Mouse (Mus musculus): ENCODE measurements around the gene Arhgap20. TPM values are rescaled to one million over a fixed set of nuclear protein-coding genes. Genes with fewer than 3 reads are reported as not detected.
A peak's percentile ranks its signal among the peaks of the same experiment; 100 is the strongest.

The Arhgap20 gene
- total and polyA plus RNA-seq, 3 experiments, result 3.5 to 29.6 (median 18.1) TPM

DNA sequence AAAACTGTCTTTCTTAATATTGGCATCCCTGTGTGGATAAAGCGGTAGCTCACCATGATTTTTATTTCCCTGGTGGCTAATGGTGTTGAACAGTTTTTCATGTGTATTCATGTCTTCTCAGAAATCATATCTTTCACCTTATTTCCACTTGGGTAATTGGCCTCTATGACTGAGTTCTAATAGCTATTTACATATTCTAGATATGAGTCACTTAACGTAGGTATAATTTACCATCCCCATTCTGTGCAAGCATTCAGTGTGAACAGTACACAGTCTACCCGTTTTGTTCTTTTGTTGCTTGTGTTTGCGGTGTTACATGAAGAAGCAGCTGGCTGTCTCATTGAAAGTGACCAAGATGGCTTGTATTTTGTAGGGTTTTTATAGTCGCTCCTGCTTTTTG is 14.1 kb downstream of the Arhgap20 start:
- Histone ChIP-seq H3K27ac (no peak overlapping the region), H3K36me3 (ENCODE audit: control insufficient read depth, insufficient read depth, low read length) (peaks cover 5% of the 10 kb centered on the region; the same call in 1 of the 2 replicates), H3K79me2 (replicated peaks; ENCODE audit: control insufficient read depth, insufficient read depth, low read length) (0 out of 2 replicates have a peak, but pooled peaks cover 2% of the 10 kb centered on the region), H3K4me3 (no peak overlapping the region), H3K27me3 (ENCODE audit: control insufficient read depth, insufficient read depth, low read length) (no peaks in the 10 kb centered on the region), H3K9ac (ENCODE audit: low read depth, low read length) (no peak overlapping the region), H3K4me1 (ENCODE audit: control insufficient read depth, insufficient read depth, low read length) (peaks cover 3% of the 10 kb centered on the region; the same call in 1 of the 2 replicates)
- TF ChIP-seq CTCF (IDR thresholded peaks at IDR 0.05), result no peak
- no peak for TF ChIP-seq EP300 (IDR thresholded peaks at IDR 0.05; ENCODE audit: insufficient read depth, low read depth, low read length)
- TF ChIP-seq POLR2A (IDR thresholded peaks at IDR 0.05; ENCODE audit: insufficient read depth, low read depth, low read length), result no peak
- intact Hi-C loops (cut with DNase I), result loop anchor here (5.0 kb wide), 1 partner anchor 128 kb away; no protein-coding TSS in a partner anchor
- no peak for DNase-seq
- 86% methylated on average over 5 of the region's 5 CpGs for WGBS

- Histone ChIP-seq H3K79me2 (replicated peaks; ENCODE audit: control insufficient read depth, insufficient read depth, low read length) (peaks cover 3% of the 10 kb centered on the region), H3K27ac (no peak overlapping the region), H3K27me3 (ENCODE audit: control insufficient read depth, insufficient read depth, low read length) (no peaks in the 10 kb centered on the region), H3K4me1 (ENCODE audit: control insufficient read depth, insufficient read depth, low read length) (peaks cover 2% of the 10 kb centered on the region; the same call in 1 of the 2 replicates), H3K36me3 (ENCODE audit: control insufficient read depth, insufficient read depth, low read length) (no peaks in the 10 kb centered on the region; the same call in 1 of the 2 replicates), H3K4me3 (no peak overlapping the region), H3K9ac (ENCODE audit: low read depth, low read length) (no peak overlapping the region)
- intact Hi-C loops (cut with DNase I), result no loop called here
- DNase-seq, result no peak
- WGBS, result 84% methylated on average over 7 of the region's 7 CpGs
- TF ChIP-seq POLR2A (IDR thresholded peaks at IDR 0.05; ENCODE audit: insufficient read depth, low read depth, low read length) (no peak), CTCF (IDR thresholded peaks at IDR 0.05) (no peak), EP300 (IDR thresholded peaks at IDR 0.05; ENCODE audit: insufficient read depth, low read depth, low read length) (no peak)
Measured at GRCm38 (mm10) chr9:51781092-51781491, 16.0 kb downstream of the Arhgap20 start.

DNA sequence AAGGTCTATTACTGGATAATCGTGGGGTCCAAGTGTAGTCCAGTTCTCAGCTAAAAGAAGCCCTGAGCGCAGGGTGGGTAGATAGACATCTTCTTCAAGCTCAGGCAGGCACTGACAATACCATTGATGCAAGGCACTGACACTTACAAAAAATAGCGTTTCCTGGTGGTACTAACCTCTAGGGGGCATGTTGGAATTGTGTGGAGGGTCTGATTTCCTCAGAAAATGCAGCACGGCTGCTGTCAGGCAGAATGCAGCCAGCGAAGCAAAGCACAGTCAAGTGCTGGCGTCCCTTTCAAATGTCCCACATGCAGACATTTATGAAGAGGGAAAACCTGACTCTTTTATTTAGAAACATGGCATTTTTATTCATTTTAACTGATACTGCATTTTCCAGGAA is 22.2 kb downstream of the Arhgap20 start:
- DNase-seq, result no peak
- H3K79me2 ChIP-seq (replicated peaks; ENCODE audit: control insufficient read depth, insufficient read depth, low read length), result peaks cover 1% of the 10 kb centered on the region
- H3K36me3 ChIP-seq (ENCODE audit: control insufficient read depth, insufficient read depth, low read length), result peaks cover 3% of the 10 kb centered on the region
- intact Hi-C loops (cut with DNase I), result no loop called here
- WGBS, result 41% methylated on average over 6 of the region's 6 CpGs
- H3K4me3 ChIP-seq, result no peak overlapping the region
- TF ChIP-seq CTCF (IDR thresholded peaks at IDR 0.05) (peak; percentile 7; the same call in 1 of the 2 replicates), EP300 (IDR thresholded peaks at IDR 0.05; ENCODE audit: insufficient read depth, low read depth, low read length) (no peak)
- no peaks in the 10 kb centered on the region for H3K4me1 ChIP-seq (ENCODE audit: control insufficient read depth, insufficient read depth, low read length)
- H3K9ac ChIP-seq (ENCODE audit: low read depth, low read length), result no peak overlapping the region
- H3K27me3 ChIP-seq (ENCODE audit: control insufficient read depth, insufficient read depth, low read length), result no peaks in the 10 kb centered on the region
- H3K27ac ChIP-seq, result no peak overlapping the region

DNA sequence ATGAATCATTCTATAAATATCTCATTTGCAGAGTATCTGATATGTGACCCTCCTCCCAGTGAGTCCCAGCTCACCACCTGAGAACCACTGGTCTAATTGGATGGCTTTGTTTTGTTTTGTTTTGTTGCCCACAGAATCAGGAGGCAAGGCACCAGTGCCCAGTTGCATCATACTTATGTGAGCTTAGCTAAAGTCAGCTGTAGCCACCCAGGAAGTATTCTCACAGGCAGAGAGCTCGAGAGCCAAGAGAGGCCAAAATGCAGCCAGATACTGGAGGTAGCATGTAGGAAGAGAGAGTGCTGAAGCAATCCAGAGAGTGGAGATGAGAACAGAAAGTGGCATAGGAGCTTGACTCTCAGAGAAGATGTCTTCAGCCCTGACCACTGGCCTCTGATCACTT is 23.3 kb downstream of the Arhgap20 start:
- peak overlapping the region; percentile 17; the same call in 1 of the 2 replicates for H3K27ac ChIP-seq
- no peaks in the 10 kb centered on the region for H3K27me3 ChIP-seq (ENCODE audit: control insufficient read depth, insufficient read depth, low read length)
- peaks cover 1% of the 10 kb centered on the region for H3K79me2 ChIP-seq (replicated peaks; ENCODE audit: control insufficient read depth, insufficient read depth, low read length)
- no peaks in the 10 kb centered on the region for H3K4me1 ChIP-seq (ENCODE audit: control insufficient read depth, insufficient read depth, low read length)
- WGBS, result 42% methylated on average over 1 of the region's 1 CpGs
- intact Hi-C loops (cut with DNase I), result no loop called here
- no peak overlapping the region for H3K4me3 ChIP-seq
- no peak overlapping the region for H3K9ac ChIP-seq (ENCODE audit: low read depth, low read length)
- peaks cover 3% of the 10 kb centered on the region for H3K36me3 ChIP-seq (ENCODE audit: control insufficient read depth, insufficient read depth, low read length)
- no peak for TF ChIP-seq CTCF (IDR thresholded peaks at IDR 0.05)
- DNase-seq, result no peak

GRCm38 (mm10) chr9:51795206-51795605 is 30.1 kb downstream of the Arhgap20 start:
- intact Hi-C loops (cut with DNase I), result no loop called here
- Histone ChIP-seq H3K79me2 (replicated peaks; ENCODE audit: control insufficient read depth, insufficient read depth, low read length) (no peaks in the 10 kb centered on the region), H3K36me3 (ENCODE audit: control insufficient read depth, insufficient read depth, low read length) (no peaks in the 10 kb centered on the region), H3K9ac (ENCODE audit: low read depth, low read length) (no peak overlapping the region), H3K4me3 (no peak overlapping the region), H3K27me3 (ENCODE audit: control insufficient read depth, insufficient read depth, low read length) (no peaks in the 10 kb centered on the region), H3K4me1 (ENCODE audit: control insufficient read depth, insufficient read depth, low read length) (peaks cover 3% of the 10 kb centered on the region), H3K27ac (no peak overlapping the region)
- WGBS, result 27% methylated on average over 6 of the region's 6 CpGs
- peak; percentile 51 to 61 for DNase-seq
- no peak for TF ChIP-seq CTCF (IDR thresholded peaks at IDR 0.05)
- TF ChIP-seq EP300 (IDR thresholded peaks at IDR 0.05; ENCODE audit: insufficient read depth, low read depth, low read length), result 0 out of 2 replicates have a peak, but pooled peaks have one; percentile 17

DNA sequence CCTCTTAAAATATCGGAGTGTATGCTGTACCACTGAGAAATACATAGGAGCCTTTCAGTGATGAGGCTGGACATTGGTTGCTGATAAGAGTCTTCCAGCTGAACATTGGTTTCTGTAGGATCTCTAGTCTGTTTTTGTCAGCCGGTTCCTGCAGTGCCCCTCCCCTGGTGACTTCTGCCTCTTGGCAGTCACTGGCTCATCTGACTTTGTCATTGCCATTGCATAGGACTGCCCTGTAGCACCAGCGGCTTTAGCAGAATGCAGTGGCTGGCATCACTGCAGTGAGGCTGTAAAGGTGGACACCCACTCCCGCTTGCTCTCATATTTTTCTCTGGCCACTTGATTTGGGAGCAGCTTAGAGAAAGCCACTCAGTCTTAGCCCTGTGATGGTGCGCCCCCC is 33.1 kb downstream of the Arhgap20 start:
- TF ChIP-seq POLR2A (IDR thresholded peaks at IDR 0.05; ENCODE audit: insufficient read depth, low read depth, low read length) (peak; percentile 30; the same call in 1 of the 2 replicates), CTCF (IDR thresholded peaks at IDR 0.05) (no peak), EP300 (IDR thresholded peaks at IDR 0.05; ENCODE audit: insufficient read depth, low read depth, low read length) (no peak)
- intact Hi-C loops (cut with DNase I), result no loop called here
- Histone ChIP-seq H3K36me3 (ENCODE audit: control insufficient read depth, insufficient read depth, low read length) (no peaks in the 10 kb centered on the region), H3K4me1 (ENCODE audit: control insufficient read depth, insufficient read depth, low read length) (peaks cover 3% of the 10 kb centered on the region), H3K79me2 (replicated peaks; ENCODE audit: control insufficient read depth, insufficient read depth, low read length) (no peaks in the 10 kb centered on the region), H3K4me3 (no peak overlapping the region), H3K27me3 (ENCODE audit: control insufficient read depth, insufficient read depth, low read length) (no peaks in the 10 kb centered on the region), H3K9ac (ENCODE audit: low read depth, low read length) (no peak overlapping the region), H3K27ac (peak overlapping the region; percentile 63)
- peak; percentile 33 to 50 for DNase-seq
- WGBS, result 71% methylated on average over 5 of the region's 5 CpGs

Data from heart, adult 2 months (tissue).